Mouse (Mus musculus) lung, embryonic 15.5 days (tissue): ENCODE measurements at regions not wholly inside any gene's neighbourhood (a gene's known extent, or its start where the extent isn't known, plus 50 kb on each side); places are given as distances from the start of the nearest gene placed in this dataset.

Experiments
- ATAC-seq: fragments of 200-750 bp; cut with Nextera tagmentation; 2 replicates; pipeline ENCODE4 v1.8.0; 2017; ENCODE audit warnings: moderate number of reproducible peaks, borderline replicate concordance; ENCODE audit not compliant: low FRiP score, low TSS enrichment; ENCODE audit errors: extremely low read depth
- H3K27ac ChIP-seq: fragments of 300-500 bp; sonication (generic); 2 replicates; pipeline ENCODE4 v1.5.1; 2015; ENCODE audit warnings: moderate library complexity, mild to moderate bottlenecking, inconsistent platforms
- H3K27me3 ChIP-seq: fragments of 300-500 bp; sonication (generic); 2 replicates; pipeline ENCODE4 v1.6.1; 2015; ENCODE audit warnings: inconsistent platforms
- H3K36me3 ChIP-seq: fragments of 300-500 bp; sonication (generic); 2 replicates; pipeline ENCODE4 v1.6.1; 2015; ENCODE audit warnings: inconsistent platforms
- H3K4me1 ChIP-seq: fragments of 300-500 bp; sonication (generic); 2 replicates; pipeline ENCODE4 v1.6.1; 2015; ENCODE audit warnings: inconsistent platforms
- H3K4me2 ChIP-seq: fragments of 300-500 bp; sonication (generic); 2 replicates; pipeline ENCODE4 v1.6.1; 2015; ENCODE audit warnings: inconsistent platforms, mild to moderate bottlenecking, moderate library complexity
- H3K4me3 ChIP-seq: fragments of 300-500 bp; sonication (generic); 2 replicates; pipeline ENCODE4 v1.5.1; 2015; ENCODE audit warnings: mild to moderate bottlenecking, inconsistent platforms
- H3K9ac ChIP-seq: fragments of 300-500 bp; sonication (generic); 2 replicates; pipeline ENCODE4 v1.6.1; 2015; ENCODE audit warnings: inconsistent platforms
- H3K9me3 ChIP-seq: fragments of 300-500 bp; sonication (generic); 2 replicates; pipeline ENCODE4 v1.6.1; 2016; ENCODE audit warnings: inconsistent platforms
- WGBS: fragments of 180-500 bp; shearing (Covaris S2); methylation state at CpG from one replicate; pipeline ENCODE4 v1.1.7; 2015; 5-methylcytosine and 5-hydroxymethylcytosine counted together

- Histone ChIP-seq H3K4me1 (no peaks in the 10 kb centered on the region), H3K4me2 (no peak overlapping the region), H3K4me3 (no peak overlapping the region), H3K27ac (no peak overlapping the region), H3K9me3 (no peaks in the 10 kb centered on the region), H3K27me3 (no peaks in the 10 kb centered on the region), H3K9ac (no peak overlapping the region), H3K36me3 (no peaks in the 10 kb centered on the region)
- ATAC-seq, result no peak
These were observed 86.0 kb upstream of the 2610301B20Rik start for GRCm38 (mm10) chr4:10788306-10788705.

- no peak overlapping the region for H3K27ac ChIP-seq
- WGBS, result 76% methylated on average over 3 of the region's 3 CpGs
- H3K9me3 ChIP-seq, result no peaks in the 10 kb centered on the region
- H3K36me3 ChIP-seq, result no peaks in the 10 kb centered on the region
- no peak for ATAC-seq
- H3K4me3 ChIP-seq, result no peak overlapping the region
- H3K4me2 ChIP-seq, result no peak overlapping the region
- H3K4me1 ChIP-seq, result no peaks in the 10 kb centered on the region
- no peaks in the 10 kb centered on the region for H3K27me3 ChIP-seq
- no peak overlapping the region for H3K9ac ChIP-seq
These were observed 85.2 kb upstream of the 2610301B20Rik start for GRCm38 (mm10) chr4:10789141-10789540.

GRCm38 (mm10) chr4:10792628-10793027 is 81.7 kb upstream of the 2610301B20Rik start:
- WGBS, result 24% methylated on average over 3 of the region's 3 CpGs
- no peaks in the 10 kb centered on the region for H3K27me3 ChIP-seq
- no peak overlapping the region for H3K9ac ChIP-seq
- H3K27ac ChIP-seq, result no peak overlapping the region
- H3K4me1 ChIP-seq, result no peaks in the 10 kb centered on the region
- H3K4me3 ChIP-seq, result no peak overlapping the region
- no peak overlapping the region for H3K4me2 ChIP-seq
- ATAC-seq, result peak; percentile 31; the same call in 1 of the 2 replicates
- H3K36me3 ChIP-seq, result no peaks in the 10 kb centered on the region
- no peaks in the 10 kb centered on the region for H3K9me3 ChIP-seq

GRCm38 (mm10) chr4:10794471-10794870 is 79.8 kb upstream of the 2610301B20Rik start:
- H3K4me3 ChIP-seq, result no peak overlapping the region
- H3K36me3 ChIP-seq, result no peaks in the 10 kb centered on the region
- no peak overlapping the region for H3K9ac ChIP-seq
- no peak for ATAC-seq
- H3K27ac ChIP-seq, result no peak overlapping the region
- no peaks in the 10 kb centered on the region for H3K4me1 ChIP-seq
- H3K4me2 ChIP-seq, result no peak overlapping the region
- no peaks in the 10 kb centered on the region for H3K27me3 ChIP-seq
- 66% methylated on average over 3 of the region's 3 CpGs for WGBS
- H3K9me3 ChIP-seq, result no peaks in the 10 kb centered on the region

DNA sequence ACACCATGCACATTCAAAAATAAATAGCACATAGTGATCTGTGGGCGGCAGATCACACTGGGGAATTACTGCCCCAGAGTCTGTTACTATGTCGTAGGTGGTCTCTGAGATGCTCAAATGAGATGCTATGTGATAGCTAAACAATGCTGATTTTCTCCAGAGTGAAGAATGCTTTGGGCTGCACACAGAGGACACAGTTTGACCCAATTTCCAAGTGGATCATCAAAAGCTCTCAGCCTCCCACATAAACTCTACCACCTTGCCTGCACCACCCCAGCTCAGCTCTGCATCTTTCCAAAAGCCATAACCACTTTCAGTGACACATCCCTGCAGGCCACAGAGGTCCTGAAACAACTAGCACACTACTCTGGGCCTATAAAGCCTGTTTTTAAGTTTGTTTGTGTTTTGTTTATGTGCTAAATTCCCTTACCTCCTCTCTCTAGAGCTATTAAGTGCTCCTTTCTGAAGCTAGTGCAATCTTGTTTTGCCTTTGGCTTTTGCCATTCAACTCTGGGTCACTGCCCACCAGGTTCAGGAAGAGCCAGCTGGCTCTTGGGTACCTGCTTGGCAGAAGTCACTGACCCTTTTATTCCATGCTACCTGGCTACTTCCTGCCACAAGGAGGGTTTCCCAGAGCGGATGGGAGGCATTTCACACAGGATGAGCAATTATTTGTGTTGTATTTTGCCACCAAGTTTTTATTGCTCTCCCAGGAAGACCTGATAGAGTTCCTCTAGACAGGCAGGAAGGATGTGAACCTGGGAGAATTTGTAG is 73.3 kb upstream of the 2610301B20Rik start:
- H3K9me3 ChIP-seq, result no peaks in the 10 kb centered on the region
- no peak for ATAC-seq
- H3K9ac ChIP-seq, result no peak overlapping the region
- H3K27ac ChIP-seq, result no peak overlapping the region
- no peaks in the 10 kb centered on the region for H3K27me3 ChIP-seq
- WGBS, result 79% methylated on average over 3 of the region's 3 CpGs
- H3K4me1 ChIP-seq, result no peaks in the 10 kb centered on the region
- H3K36me3 ChIP-seq, result no peaks in the 10 kb centered on the region
- no peak overlapping the region for H3K4me2 ChIP-seq
- H3K4me3 ChIP-seq, result no peak overlapping the region

- 22% methylated on average over 1 of the region's 1 CpGs for WGBS
- Histone ChIP-seq H3K4me3 (no peak overlapping the region), H3K27me3 (no peaks in the 10 kb centered on the region), H3K4me1 (no peaks in the 10 kb centered on the region), H3K9ac (no peak overlapping the region), H3K36me3 (no peaks in the 10 kb centered on the region), H3K4me2 (no peak overlapping the region), H3K27ac (no peak overlapping the region), H3K9me3 (no peaks in the 10 kb centered on the region)
- no peak for ATAC-seq
These were observed 69.6 kb upstream of the 2610301B20Rik start for GRCm38 (mm10) chr4:10804735-10805134.

- Histone ChIP-seq H3K4me3 (no peak overlapping the region), H3K4me1 (no peaks in the 10 kb centered on the region), H3K27me3 (no peaks in the 10 kb centered on the region), H3K4me2 (no peak overlapping the region), H3K36me3 (no peaks in the 10 kb centered on the region), H3K9ac (no peak overlapping the region), H3K9me3 (no peaks in the 10 kb centered on the region), H3K27ac (no peak overlapping the region)
- WGBS, result 75% methylated on average over 3 of the region's 3 CpGs
- ATAC-seq, result no peak
These were observed 67.0 kb upstream of the 2610301B20Rik start for GRCm38 (mm10) chr4:10807260-10807659.

DNA sequence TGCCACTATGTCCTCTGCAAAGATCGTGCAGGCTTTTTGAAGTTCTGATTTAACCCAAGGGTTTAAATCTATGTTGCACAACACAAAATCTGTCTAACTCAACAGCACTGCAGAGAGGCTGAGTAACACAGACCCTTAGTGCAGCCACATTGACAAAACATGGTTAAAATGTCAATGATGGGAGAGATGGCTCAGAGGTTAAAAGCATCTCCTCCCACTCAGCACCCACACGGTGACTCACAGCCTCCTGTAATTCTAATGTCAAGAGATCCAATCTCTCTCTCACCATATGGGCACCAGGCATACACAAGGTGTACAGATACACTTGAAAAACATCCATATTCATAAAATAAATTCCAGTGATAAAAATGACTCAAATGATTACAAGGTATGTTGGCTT is 61.4 kb upstream of the 2610301B20Rik start:
- H3K36me3 ChIP-seq, result no peaks in the 10 kb centered on the region
- H3K4me1 ChIP-seq, result no peaks in the 10 kb centered on the region
- H3K4me3 ChIP-seq, result no peak overlapping the region
- no peaks in the 10 kb centered on the region for H3K27me3 ChIP-seq
- WGBS, result 82% methylated on average over 2 of the region's 2 CpGs
- no peaks in the 10 kb centered on the region for H3K9me3 ChIP-seq
- no peak overlapping the region for H3K9ac ChIP-seq
- H3K27ac ChIP-seq, result no peak overlapping the region
- no peak for ATAC-seq
- H3K4me2 ChIP-seq, result no peak overlapping the region
